11 mouse cellular contexts compared by ENCODE assay signal in the genomic region with DNA sequence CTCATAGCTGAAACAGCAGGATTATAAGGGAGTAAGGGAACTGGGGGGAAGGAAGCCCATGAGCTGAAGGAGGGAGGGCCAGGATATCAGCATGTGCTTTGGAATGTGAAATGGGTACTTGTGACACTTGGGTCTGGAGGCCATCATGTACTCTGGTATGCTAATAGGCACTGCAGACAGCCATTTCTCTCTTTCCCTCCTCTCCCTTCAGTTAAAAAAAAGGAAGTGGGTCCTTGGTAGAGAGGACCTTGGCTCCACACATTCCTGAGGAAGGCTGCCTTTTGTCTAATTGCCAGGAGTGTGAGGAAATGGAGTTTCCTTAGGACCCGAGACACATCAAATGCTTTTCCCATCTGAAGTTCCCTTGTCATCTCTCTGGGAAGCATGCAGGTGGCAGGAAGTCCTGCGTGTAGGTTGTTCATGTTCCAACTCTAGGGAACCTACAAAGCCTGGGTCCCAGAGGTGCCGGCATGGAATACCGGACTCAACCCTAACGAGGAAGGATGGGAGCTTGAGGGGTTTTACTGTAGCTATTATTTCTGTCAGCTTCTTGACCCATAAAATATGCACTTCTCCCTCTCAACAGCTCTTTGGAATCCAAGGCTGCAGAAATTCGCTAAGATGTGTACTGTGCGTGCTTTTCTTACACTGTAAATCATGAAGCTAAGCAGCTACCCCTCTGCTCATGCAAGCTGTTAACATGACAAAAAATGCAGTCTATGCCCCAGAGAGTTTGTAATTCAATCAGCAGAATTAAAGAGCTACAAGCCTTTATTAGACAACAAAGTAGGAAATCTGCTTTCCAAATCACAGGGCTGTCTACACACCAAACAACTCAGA.
DNase-seq lines count a peak whose midpoint lies in the region; ATAC-seq and TF ChIP-seq lines count a peak whose summit lies in the region.
"Had no signal": no experiment of that assay in that cellular context is flagged by ENCODE, and none has a peak within 500 bp of the region (broad histone marks: within the 10 kb centered on the region; RNA-seq: fewer than 3 reads in every experiment).

No protein-coding gene starts in this region.

- 61% methylated on average over 7 of the region's 7 CpGs for WGBS in hindbrain, postnatal 0 days
- 84% methylated on average over 7 of the region's 7 CpGs for whole genome bisulfite sequencing in hindbrain, embryonic 11.5 days
- 45% methylated on average over 7 of the region's 7 CpGs for WGBS in stomach, embryonic 14.5 days
- 49% methylated on average over 7 of the region's 7 CpGs for WGBS in stomach, postnatal 0 days

- H3K4me2 ChIP-seq in hindbrain, postnatal 0 days (ENCODE audit: low read depth, low read length): no peak overlapping the region
- H3K4me2 ChIP-seq in hindbrain, embryonic 11.5 days (replicated peaks; ENCODE audit: low read depth, low read length): no peak overlapping the region
- no peak overlapping the region for H3K4me2 ChIP-seq in stomach, embryonic 14.5 days (replicated peaks; ENCODE audit: low read depth, low read length)
- no peak overlapping the region for H3K4me2 ChIP-seq in stomach, postnatal 0 days (replicated peaks; ENCODE audit: low read depth)
- H3K4me2 ChIP-seq: midbrain, embryonic 12.5 days had no signal

- ATAC-seq in hindbrain, postnatal 0 days: no peak
- no peak for ATAC-seq in hindbrain, embryonic 11.5 days (ENCODE audit: low FRiP score)
- ATAC-seq in stomach, embryonic 14.5 days (ENCODE audit: insufficient number of reproducible peaks, insufficient read depth, low FRiP score, low read depth): no peak
- ATAC-seq in stomach, postnatal 0 days (ENCODE audit: low FRiP score, low TSS enrichment): no peak
- ATAC-seq in erythroid progenitor cell, adult 5-6 weeks (replicated peaks; ENCODE audit: low FRiP score, poor library complexity, severe bottlenecking): no peak

- no peaks in the 10 kb centered on the region for H3K4me1 ChIP-seq in hindbrain, postnatal 0 days (ENCODE audit: insufficient read depth, low read length)
- no peaks in the 10 kb centered on the region for H3K4me1 ChIP-seq in hindbrain, embryonic 11.5 days (replicated peaks; ENCODE audit: control insufficient read depth, insufficient read depth, low read length)
- H3K4me1 ChIP-seq in stomach, embryonic 14.5 days (ENCODE audit: control insufficient read depth, insufficient read depth, low read length): 0 out of 2 replicates have a peak, but pooled peaks cover 5% of the 10 kb centered on the region
- no peaks in the 10 kb centered on the region for H3K4me1 ChIP-seq in stomach, postnatal 0 days (replicated peaks; ENCODE audit: control insufficient read depth, insufficient read depth)
- H3K4me1 ChIP-seq: midbrain, embryonic 12.5 days had no signal

- H3K9me3 ChIP-seq in hindbrain, postnatal 0 days (ENCODE audit: low read length): no peaks in the 10 kb centered on the region
- no peaks in the 10 kb centered on the region for H3K9me3 ChIP-seq in hindbrain, embryonic 11.5 days (ENCODE audit: control insufficient read depth, low read length)
- H3K9me3 ChIP-seq in stomach, embryonic 14.5 days (ENCODE audit: control insufficient read depth, low read depth, low read length): no peaks in the 10 kb centered on the region
- H3K9me3 ChIP-seq in stomach, postnatal 0 days (ENCODE audit: control insufficient read depth, low read length): no peaks in the 10 kb centered on the region
- H3K9me3 ChIP-seq: midbrain, embryonic 12.5 days had no signal

- TF ChIP-seq EP300 in stomach, postnatal 0 days (optimal IDR thresholded peaks at IDR 0.05): no peak

- no peak overlapping the region for H3K9ac ChIP-seq in hindbrain, postnatal 0 days (replicated peaks; ENCODE audit: low read length)
- H3K9ac ChIP-seq in hindbrain, embryonic 11.5 days (ENCODE audit: low read depth, low read length): no peak overlapping the region
- no peak overlapping the region for H3K9ac ChIP-seq in stomach, embryonic 14.5 days (replicated peaks; ENCODE audit: low read depth, low read length)
- H3K9ac ChIP-seq in stomach, postnatal 0 days (ENCODE audit: low read length): no peak overlapping the region
- H3K9ac ChIP-seq: midbrain, embryonic 12.5 days had no signal

- DNase-seq in hindbrain, postnatal 0 days (ENCODE audit: low spot score): peak; percentile 20
- no peak for DNase-seq in hindbrain, embryonic 11.5 days (ENCODE audit: low spot score)
- DNase-seq in stomach, postnatal 0 days (ENCODE audit: low spot score): no peak
- peak; percentile 23 for DNase-seq in kidney, postnatal 14 days
- DNase-seq in testis, postnatal 10 days (ENCODE audit: low spot score): no peak
- no peak for DNase-seq in embryo, embryonic 11 days
- DNase-seq: cerebellum, adult 9-11 months had no signal

- no peaks in the 10 kb centered on the region for H3K27me3 ChIP-seq in hindbrain, postnatal 0 days (ENCODE audit: insufficient read depth, low read length)
- no peaks in the 10 kb centered on the region for H3K27me3 ChIP-seq in hindbrain, embryonic 11.5 days (ENCODE audit: control insufficient read depth, insufficient read depth, low read length)
- H3K27me3 ChIP-seq in stomach, embryonic 14.5 days (ENCODE audit: control insufficient read depth, insufficient read depth, low read length): no peaks in the 10 kb centered on the region
- H3K27me3 ChIP-seq in stomach, postnatal 0 days (ENCODE audit: control insufficient read depth, insufficient read depth, low read length): no peaks in the 10 kb centered on the region
- H3K27me3 ChIP-seq: midbrain, embryonic 12.5 days had no signal

- H3K4me3 ChIP-seq in hindbrain, postnatal 0 days (ENCODE audit: low read length): no peak overlapping the region
- no peak overlapping the region for H3K4me3 ChIP-seq in hindbrain, embryonic 11.5 days (ENCODE audit: low read depth, low read length)
- H3K4me3 ChIP-seq in stomach, embryonic 14.5 days (ENCODE audit: low read depth, low read length): no peak overlapping the region
- no peak overlapping the region for H3K4me3 ChIP-seq in stomach, postnatal 0 days (ENCODE audit: low read depth, low read length)
- H3K4me3 ChIP-seq: left cerebral cortex, adult 2 months; midbrain, embryonic 12.5 days had no signal

- no peaks in the 10 kb centered on the region for H3K36me3 ChIP-seq in hindbrain, postnatal 0 days (ENCODE audit: insufficient read depth, low read length)
- H3K36me3 ChIP-seq in hindbrain, embryonic 11.5 days (ENCODE audit: control insufficient read depth, insufficient read depth, low read length): no peaks in the 10 kb centered on the region
- no peaks in the 10 kb centered on the region for H3K36me3 ChIP-seq in stomach, embryonic 14.5 days (ENCODE audit: control insufficient read depth, insufficient read depth, low read length)
- H3K36me3 ChIP-seq in stomach, postnatal 0 days (ENCODE audit: control insufficient read depth, insufficient read depth, low read length): no peaks in the 10 kb centered on the region
- H3K36me3 ChIP-seq: midbrain, embryonic 12.5 days had no signal

- no peak for TF ChIP-seq CTCF in hindbrain, postnatal 0 days (IDR thresholded peaks at IDR 0.05; ENCODE audit: low read depth)
- TF ChIP-seq CTCF in stomach, postnatal 0 days (IDR thresholded peaks at IDR 0.05; ENCODE audit: low read depth): no peak

- no peak overlapping the region for H3K27ac ChIP-seq in hindbrain, postnatal 0 days
- no peak overlapping the region for H3K27ac ChIP-seq in hindbrain, embryonic 11.5 days (ENCODE audit: low read depth, low read length)
- H3K27ac ChIP-seq in stomach, embryonic 14.5 days (ENCODE audit: low read length): peak overlapping the region; percentile 28; the same call in 1 of the 2 replicates
- no peak overlapping the region for H3K27ac ChIP-seq in stomach, postnatal 0 days (replicated peaks)
- H3K27ac ChIP-seq: left cerebral cortex, adult 2 months; midbrain, embryonic 12.5 days had no signal

Comparison
In these comparisons a context has a peak if more than half of its experiments do, and no peak if none do; other contexts are left out.
1. DNase-seq: peak in hindbrain, postnatal 0 days (single experiment) and kidney, postnatal 14 days (single experiment); none in hindbrain, embryonic 11.5 days (single experiment), stomach, postnatal 0 days (single experiment), testis, postnatal 10 days (single experiment) and embryo, embryonic 11 days (single experiment).